Mouse (Mus musculus): Measurements from ENCODE around the gene Ttc7b.

The Ttc7b gene

GRCm38 (mm10) chr12:100264941-100265340 is 255.7 kb downstream of the Ttc7b start:
- DNase-seq, result no peak

- DNase-seq, result no peak
Observed at GRCm38 (mm10) chr12:100262846-100263245, 257.8 kb downstream of the Ttc7b start.

GRCm38 (mm10) chr12:100261761-100262160 is 258.9 kb downstream of the Ttc7b start:
- DNase-seq, result no peak

- no peak for DNase-seq
Observed at GRCm38 (mm10) chr12:100260151-100260550, 260.5 kb downstream of the Ttc7b start.

GRCm38 (mm10) chr12:100257779-100258178 is 262.8 kb downstream of the Ttc7b start:
- DNase-seq, result no peak

- DNase-seq, result no peak
Observed at GRCm38 (mm10) chr12:100255441-100255949, 265.1 kb downstream of the Ttc7b start.

GRCm38 (mm10) chr12:100254471-100254870 is 266.2 kb downstream of the Ttc7b start:
- no peak for DNase-seq
